Mouse (Mus musculus): Measurements from ENCODE around the gene Fkbp10.

GRCm38 (mm10) chr11:100396886-100397599 is 18.5 kb upstream of the Fkbp10 start:
- TF ChIP-seq CTCF (IDR thresholded peaks at IDR 0.05; ENCODE audit: low read depth, low read length): no peak
- no peak for TF ChIP-seq POLR2AphosphoS5 (IDR thresholded peaks at IDR 0.05; ENCODE audit: insufficient replicate concordance, low read depth, low read length)
- TF ChIP-seq GATA1 (IDR thresholded peaks at IDR 0.05; ENCODE audit: borderline replicate concordance, low read length): no peak
